Mouse (Mus musculus): ENCODE measurements around the gene Tex9. TPM values are rescaled to one million over a fixed set of nuclear protein-coding genes. Genes with fewer than 3 reads are reported as not detected.

Gene Tex9
- total and polyA plus RNA-seq, 2 experiments from 2014 or later: 21.1 to 44.0 TPM

- no peak for DNase-seq (ENCODE audit: low spot score)
- H3K4me2 ChIP-seq (ENCODE audit: low read depth, low read length, poor library complexity, severe bottlenecking): no peak overlapping the region
- no peak for ATAC-seq (ENCODE audit: low FRiP score)
These were observed 16.5 kb downstream of the Tex9 start for GRCm38 (mm10) chr9:72475511-72475910.

DNA sequence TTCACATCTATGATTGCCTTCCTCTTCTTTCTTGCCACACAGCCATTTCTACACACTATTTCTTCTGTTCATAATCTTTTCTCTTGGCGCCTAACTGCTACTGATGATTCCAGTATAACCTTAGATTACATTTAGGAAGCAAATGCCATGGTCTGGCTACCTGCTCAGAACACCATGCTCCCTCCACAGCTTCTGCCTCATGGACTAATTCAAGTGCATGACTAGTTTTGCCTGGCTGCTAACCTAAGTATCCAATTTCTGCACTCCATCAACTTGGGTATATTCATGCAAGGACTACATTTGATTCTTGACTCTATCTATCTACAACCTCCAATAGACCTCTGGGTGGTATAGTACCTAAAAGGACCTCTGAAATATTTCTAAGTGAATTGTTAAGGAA, 22.2 kb downstream of the Tex9 start:
- Histone ChIP-seq H3K4me1 (ENCODE audit: insufficient read depth, low read length) (no peaks in the 10 kb centered on the region), H3K9me3 (ENCODE audit: low read length) (no peaks in the 10 kb centered on the region), H3K9ac (replicated peaks; ENCODE audit: low read length, poor library complexity, severe bottlenecking) (no peak overlapping the region), H3K36me3 (ENCODE audit: insufficient read depth, low read length) (peaks cover 7% of the 10 kb centered on the region; the same call in 1 of the 2 replicates), H3K27ac (ENCODE audit: low read depth, low read length) (no peak overlapping the region), H3K27me3 (ENCODE audit: insufficient read depth, low read length) (no peaks in the 10 kb centered on the region), H3K4me3 (ENCODE audit: low read depth, low read length) (no peak overlapping the region), H3K4me2 (ENCODE audit: low read depth, low read length, poor library complexity, severe bottlenecking) (no peak overlapping the region)
- 94% methylated on average over 1 of the region's 1 CpGs for WGBS
- ATAC-seq (ENCODE audit: low FRiP score) (no peak), DNase-seq (ENCODE audit: low spot score) (no peak)
- TF ChIP-seq CTCF (IDR thresholded peaks at IDR 0.05): no peak

More at GRCm38 (mm10) chr9:72475511-72475910, 16.5 kb downstream of the Tex9 start:
- no peak overlapping the region for H3K9ac ChIP-seq (replicated peaks; ENCODE audit: low read length, poor library complexity, severe bottlenecking)
- WGBS: 94% methylated on average over 9 of the region's 9 CpGs
- H3K27me3 ChIP-seq (ENCODE audit: insufficient read depth, low read length): no peaks in the 10 kb centered on the region
- H3K4me1 ChIP-seq (ENCODE audit: insufficient read depth, low read length): no peaks in the 10 kb centered on the region
- no peak overlapping the region for H3K4me3 ChIP-seq (ENCODE audit: low read depth, low read length)
- no peak for TF ChIP-seq CTCF (IDR thresholded peaks at IDR 0.05)
- no peak overlapping the region for H3K27ac ChIP-seq (ENCODE audit: low read depth, low read length)
- H3K9me3 ChIP-seq (ENCODE audit: low read length): no peaks in the 10 kb centered on the region
- peaks cover 21% of the 10 kb centered on the region; the same call in 1 of the 2 replicates for H3K36me3 ChIP-seq (ENCODE audit: insufficient read depth, low read length)

DNA sequence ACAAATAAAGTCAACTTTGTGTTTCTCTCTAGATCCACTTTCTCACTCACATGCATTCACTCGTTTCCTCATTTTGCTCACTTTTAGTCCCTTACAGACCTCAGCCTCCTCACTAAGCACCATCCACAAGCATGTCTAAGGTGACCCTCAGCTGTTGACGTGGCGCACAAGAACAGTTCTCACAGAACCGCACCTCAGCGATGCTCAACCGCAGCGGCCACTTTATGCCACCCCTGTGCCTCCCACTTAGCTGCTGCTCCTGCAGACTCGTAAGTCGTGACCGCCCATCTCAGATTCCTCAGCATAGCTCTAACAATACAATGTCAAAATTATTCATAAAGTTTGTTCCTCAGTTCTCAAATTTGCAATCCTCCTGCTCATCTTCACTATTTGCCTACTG, 23.4 kb downstream of the Tex9 start:
- Histone ChIP-seq H3K4me3 (ENCODE audit: low read depth, low read length) (no peak overlapping the region), H3K4me2 (ENCODE audit: low read depth, low read length, poor library complexity, severe bottlenecking) (no peak overlapping the region), H3K27me3 (ENCODE audit: insufficient read depth, low read length) (no peaks in the 10 kb centered on the region), H3K9ac (replicated peaks; ENCODE audit: low read length, poor library complexity, severe bottlenecking) (no peak overlapping the region), H3K9me3 (ENCODE audit: low read length) (no peaks in the 10 kb centered on the region), H3K4me1 (ENCODE audit: insufficient read depth, low read length) (no peaks in the 10 kb centered on the region), H3K36me3 (ENCODE audit: insufficient read depth, low read length) (peaks cover 11% of the 10 kb centered on the region; the same call in 1 of the 2 replicates), H3K27ac (ENCODE audit: low read depth, low read length) (no peak overlapping the region)
- no peak for ATAC-seq (ENCODE audit: low FRiP score)
- 96% methylated on average over 10 of the region's 10 CpGs for WGBS
- no peak for DNase-seq (ENCODE audit: low spot score)
- no peak for TF ChIP-seq CTCF (IDR thresholded peaks at IDR 0.05)

GRCm38 (mm10) chr9:72467551-72468407, 24.2 kb downstream of the Tex9 start:
- TF ChIP-seq CTCF (IDR thresholded peaks at IDR 0.05): peak; percentile 68
- WGBS: 63% methylated on average over 11 of the region's 11 CpGs
- no peak for ATAC-seq (ENCODE audit: low FRiP score)
- Histone ChIP-seq H3K36me3 (ENCODE audit: insufficient read depth, low read length) (peaks cover 11% of the 10 kb centered on the region; the same call in 1 of the 2 replicates), H3K9ac (replicated peaks; ENCODE audit: low read length, poor library complexity, severe bottlenecking) (no peak overlapping the region), H3K4me3 (ENCODE audit: low read depth, low read length) (no peak overlapping the region), H3K4me2 (ENCODE audit: low read depth, low read length, poor library complexity, severe bottlenecking) (no peak overlapping the region), H3K4me1 (ENCODE audit: insufficient read depth, low read length) (no peaks in the 10 kb centered on the region), H3K27me3 (ENCODE audit: insufficient read depth, low read length) (no peaks in the 10 kb centered on the region), H3K9me3 (ENCODE audit: low read length) (no peaks in the 10 kb centered on the region), H3K27ac (ENCODE audit: low read depth, low read length) (no peak overlapping the region)
- peak; percentile 26 for DNase-seq (ENCODE audit: low spot score)

- ATAC-seq (ENCODE audit: low FRiP score) (no peak), DNase-seq (ENCODE audit: low spot score) (no peak)
- Histone ChIP-seq H3K4me1 (ENCODE audit: insufficient read depth, low read length) (no peaks in the 10 kb centered on the region), H3K27me3 (ENCODE audit: insufficient read depth, low read length) (no peaks in the 10 kb centered on the region), H3K4me2 (ENCODE audit: low read depth, low read length, poor library complexity, severe bottlenecking) (no peak overlapping the region), H3K4me3 (ENCODE audit: low read depth, low read length) (no peak overlapping the region), H3K9ac (replicated peaks; ENCODE audit: low read length, poor library complexity, severe bottlenecking) (no peak overlapping the region), H3K27ac (ENCODE audit: low read depth, low read length) (no peak overlapping the region), H3K36me3 (ENCODE audit: insufficient read depth, low read length) (peaks cover 5% of the 10 kb centered on the region; the same call in 1 of the 2 replicates), H3K9me3 (ENCODE audit: low read length) (no peaks in the 10 kb centered on the region)
- 91% methylated on average over 4 of the region's 4 CpGs for WGBS
- no peak for TF ChIP-seq CTCF (IDR thresholded peaks at IDR 0.05)
These were observed 26.2 kb downstream of the Tex9 start for GRCm38 (mm10) chr9:72465754-72466181.

DNA sequence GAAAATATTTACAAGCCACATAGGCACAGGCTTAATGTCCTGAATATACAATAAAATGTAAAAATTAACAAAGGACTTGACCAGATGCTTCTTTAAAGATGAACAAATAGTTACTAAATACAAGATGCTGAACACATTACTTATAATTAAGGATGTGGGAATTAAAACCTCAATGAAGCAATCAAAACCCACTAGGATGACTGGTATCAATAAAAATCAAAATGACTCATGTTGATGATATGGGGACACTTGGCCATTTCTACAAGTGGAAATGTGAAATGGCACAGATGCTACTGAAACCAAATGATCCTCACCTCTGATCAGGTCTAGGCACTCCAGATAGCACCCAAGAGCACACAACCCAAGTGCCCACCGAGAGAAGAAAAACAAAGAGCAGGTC, 27.2 kb downstream of the Tex9 start:
- ATAC-seq (ENCODE audit: low FRiP score): no peak
- Histone ChIP-seq H3K4me1 (ENCODE audit: insufficient read depth, low read length) (no peaks in the 10 kb centered on the region), H3K9ac (replicated peaks; ENCODE audit: low read length, poor library complexity, severe bottlenecking) (no peak overlapping the region), H3K27me3 (ENCODE audit: insufficient read depth, low read length) (no peaks in the 10 kb centered on the region), H3K4me2 (ENCODE audit: low read depth, low read length, poor library complexity, severe bottlenecking) (no peak overlapping the region), H3K4me3 (ENCODE audit: low read depth, low read length) (no peak overlapping the region), H3K9me3 (ENCODE audit: low read length) (no peaks in the 10 kb centered on the region), H3K36me3 (ENCODE audit: insufficient read depth, low read length) (peaks cover 7% of the 10 kb centered on the region; the same call in 1 of the 2 replicates), H3K27ac (ENCODE audit: low read depth, low read length) (no peak overlapping the region)
- DNase-seq (ENCODE audit: low spot score): no peak
- no peak for TF ChIP-seq CTCF (IDR thresholded peaks at IDR 0.05)
- WGBS: 93% methylated on average over 1 of the region's 1 CpGs
